Mouse (Mus musculus): ENCODE results near the gene Cks2. TPM values are rescaled to one million over a fixed set of nuclear protein-coding genes. Genes with fewer than 3 reads are reported as not detected.

The Cks2 gene
- polyA plus RNA-seq, 1 experiment: 22.5 TPM

DNA sequence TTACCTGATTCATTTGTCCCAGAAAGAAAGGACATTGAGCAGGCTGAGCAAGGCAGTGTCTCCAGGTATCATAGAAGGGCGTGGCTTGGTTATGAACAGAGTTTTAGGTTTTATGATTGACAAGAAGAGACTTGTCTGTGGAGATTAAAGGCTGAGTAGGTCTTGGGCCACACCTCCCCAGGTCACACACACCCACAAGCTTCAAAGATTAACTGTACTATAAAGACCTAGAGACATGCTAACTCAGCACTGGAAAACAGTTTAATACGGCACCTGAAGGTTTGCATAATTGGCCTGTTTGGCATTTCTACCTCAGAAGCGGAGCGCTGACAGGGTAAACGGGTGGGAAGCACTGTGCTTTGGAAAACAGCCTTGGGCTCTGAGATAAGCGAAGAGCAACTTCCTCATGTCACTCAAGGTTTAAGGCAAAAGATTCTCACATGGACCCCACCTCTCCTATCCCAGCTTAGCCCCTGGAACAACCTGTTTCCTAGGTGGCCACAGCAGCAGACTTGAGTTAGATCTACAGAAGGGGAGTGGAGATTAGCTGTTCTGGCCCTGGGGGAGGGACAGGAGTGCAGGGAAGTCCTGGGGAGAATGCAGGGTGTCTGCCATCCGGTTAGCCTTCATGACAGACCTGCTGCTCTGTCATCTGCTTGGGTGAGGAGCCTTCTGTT lies 40.4 kb downstream of the Cks2 start:
- Histone ChIP-seq H3K4me1 (ENCODE audit: control insufficient read depth) (peaks cover 30% of the 10 kb centered on the region), H3K36me3 (ENCODE audit: control insufficient read depth) (peaks cover 93% of the 10 kb centered on the region)
- TF ChIP-seq GATA1 (IDR thresholded peaks at IDR 0.05; ENCODE audit: low read length) (no peak), TAL1 (IDR thresholded peaks at IDR 0.05; ENCODE audit: low read length) (no peak)

GRCm38 (mm10) chr13:51686966-51687365 lies 41.9 kb downstream of the Cks2 start:
- H3K36me3 ChIP-seq (ENCODE audit: control insufficient read depth): peaks cover 90% of the 10 kb centered on the region
- no peak for TF ChIP-seq GATA1 (IDR thresholded peaks at IDR 0.05; ENCODE audit: low read length)
- no peak for TF ChIP-seq TAL1 (IDR thresholded peaks at IDR 0.05; ENCODE audit: low read length)
- H3K27me3 ChIP-seq (ENCODE audit: control insufficient read depth): no peaks in the 10 kb centered on the region
- H3K4me1 ChIP-seq (ENCODE audit: control insufficient read depth): peaks cover 27% of the 10 kb centered on the region
- no peaks in the 10 kb centered on the region for H3K9me3 ChIP-seq (ENCODE audit: control insufficient read depth, low read length)
- H3K4me3 ChIP-seq (replicated peaks): no peak overlapping the region

More for the DNA sequence above, 40.4 kb downstream of the Cks2 start:
- no peak overlapping the region for H3K4me3 ChIP-seq (replicated peaks)
- no peaks in the 10 kb centered on the region for H3K27me3 ChIP-seq (ENCODE audit: control insufficient read depth)
- no peaks in the 10 kb centered on the region for H3K9me3 ChIP-seq (ENCODE audit: control insufficient read depth, low read length)

DNA sequence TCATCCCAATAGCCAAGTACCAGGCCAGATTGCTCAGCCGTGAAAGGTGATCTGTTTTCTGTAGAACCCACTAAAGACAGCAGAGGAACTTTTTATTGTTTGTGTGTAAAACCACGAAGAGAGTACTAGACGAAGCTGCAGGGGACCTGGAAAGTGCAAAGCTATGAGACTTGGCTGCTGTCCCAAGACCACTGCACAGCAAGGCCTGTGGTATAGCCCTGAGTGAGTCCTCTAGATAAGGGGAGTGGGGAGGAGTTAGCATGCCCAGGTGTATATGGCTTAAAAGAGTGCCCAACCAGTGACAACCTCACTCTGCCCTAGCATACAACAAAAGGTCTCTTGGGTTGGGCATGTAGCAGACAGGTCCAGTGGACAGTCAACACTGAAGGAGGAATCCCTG lies 43.7 kb downstream of the Cks2 start:
- Histone ChIP-seq H3K4me1 (ENCODE audit: control insufficient read depth) (peaks cover 27% of the 10 kb centered on the region), H3K9me3 (ENCODE audit: control insufficient read depth, low read length) (no peaks in the 10 kb centered on the region), H3K27me3 (ENCODE audit: control insufficient read depth) (no peaks in the 10 kb centered on the region), H3K36me3 (ENCODE audit: control insufficient read depth) (peaks cover 73% of the 10 kb centered on the region), H3K4me3 (replicated peaks) (no peak overlapping the region)
- no peak for TF ChIP-seq GATA1 (IDR thresholded peaks at IDR 0.05; ENCODE audit: low read length)
- no peak for TF ChIP-seq TAL1 (IDR thresholded peaks at IDR 0.05; ENCODE audit: low read length)

DNA sequence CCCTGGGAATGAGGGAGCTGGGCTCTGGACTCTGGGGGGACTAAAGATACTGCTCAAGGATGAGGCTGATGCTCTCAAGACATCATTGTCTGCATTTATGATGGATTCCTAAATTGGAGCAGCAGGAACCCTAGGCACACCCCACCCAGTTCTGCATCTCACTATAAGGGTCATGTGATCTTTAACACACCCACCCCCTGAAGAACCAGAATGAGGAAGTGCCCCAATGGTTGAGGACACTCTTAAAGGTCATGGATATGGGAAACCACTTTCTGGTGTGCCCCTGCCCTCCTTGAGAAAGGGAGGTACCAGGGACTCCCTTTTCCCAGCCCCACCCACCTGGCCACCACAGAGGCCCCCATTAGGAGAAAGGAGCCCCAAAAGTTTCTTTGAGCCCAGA lies 51.4 kb downstream of the Cks2 start:
- TF ChIP-seq GATA1 (IDR thresholded peaks at IDR 0.05; ENCODE audit: low read length): no peak
- no peak for TF ChIP-seq TAL1 (IDR thresholded peaks at IDR 0.05; ENCODE audit: low read length)
- H3K36me3 ChIP-seq (ENCODE audit: control insufficient read depth): peaks cover 10% of the 10 kb centered on the region

DNA sequence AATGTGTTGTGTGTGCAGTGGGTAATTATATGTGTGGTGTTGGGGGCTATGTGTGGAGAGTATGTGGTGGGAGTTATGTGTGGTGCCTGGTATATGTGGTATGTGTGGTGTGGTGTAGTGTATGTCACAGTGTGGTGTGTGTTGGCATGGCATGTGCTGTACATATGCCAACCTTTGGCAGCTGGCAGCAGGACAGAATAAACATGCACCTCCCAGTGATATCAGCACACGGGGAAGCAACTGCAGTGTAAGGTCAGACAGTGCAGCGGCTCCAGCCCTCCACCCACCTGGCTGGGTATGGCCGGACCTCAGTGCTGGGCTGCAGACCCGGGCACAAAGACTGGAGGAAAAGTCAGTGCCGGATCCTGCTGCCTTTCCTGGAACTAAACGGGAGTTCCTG lies 52.4 kb downstream of the Cks2 start:
- H3K4me3 ChIP-seq (replicated peaks): no peak overlapping the region
- H3K4me1 ChIP-seq (ENCODE audit: control insufficient read depth): peaks cover 30% of the 10 kb centered on the region
- H3K27me3 ChIP-seq (ENCODE audit: control insufficient read depth): no peaks in the 10 kb centered on the region
- H3K36me3 ChIP-seq (ENCODE audit: control insufficient read depth): peaks cover 12% of the 10 kb centered on the region
- TF ChIP-seq GATA1 (IDR thresholded peaks at IDR 0.05; ENCODE audit: low read length) (no peak), TAL1 (IDR thresholded peaks at IDR 0.05; ENCODE audit: low read length) (no peak; the same call in 2 of the 3 replicates)
- H3K9me3 ChIP-seq (ENCODE audit: control insufficient read depth, low read length): no peaks in the 10 kb centered on the region; the same call in 1 of the 2 replicates

More for the DNA sequence above, 51.4 kb downstream of the Cks2 start:
- H3K4me3 ChIP-seq (replicated peaks): no peak overlapping the region
- no peaks in the 10 kb centered on the region; the same call in 1 of the 2 replicates for H3K9me3 ChIP-seq (ENCODE audit: control insufficient read depth, low read length)
- peaks cover 30% of the 10 kb centered on the region for H3K4me1 ChIP-seq (ENCODE audit: control insufficient read depth)
- no peaks in the 10 kb centered on the region for H3K27me3 ChIP-seq (ENCODE audit: control insufficient read depth)

GRCm38 (mm10) chr13:51697897-51698296 lies 52.9 kb downstream of the Cks2 start:
- Histone ChIP-seq H3K4me3 (replicated peaks) (no peak overlapping the region), H3K9me3 (ENCODE audit: control insufficient read depth, low read length) (no peaks in the 10 kb centered on the region; the same call in 1 of the 2 replicates), H3K36me3 (ENCODE audit: control insufficient read depth) (peaks cover 16% of the 10 kb centered on the region), H3K4me1 (ENCODE audit: control insufficient read depth) (peaks cover 30% of the 10 kb centered on the region), H3K27me3 (ENCODE audit: control insufficient read depth) (no peaks in the 10 kb centered on the region)
- TF ChIP-seq GATA1 (IDR thresholded peaks at IDR 0.05; ENCODE audit: low read length) (no peak), TAL1 (IDR thresholded peaks at IDR 0.05; ENCODE audit: low read length) (no peak)

- H3K4me3 ChIP-seq (replicated peaks): no peak overlapping the region
- no peaks in the 10 kb centered on the region; the same call in 1 of the 2 replicates for H3K9me3 ChIP-seq (ENCODE audit: control insufficient read depth, low read length)
- peaks cover 30% of the 10 kb centered on the region for H3K4me1 ChIP-seq (ENCODE audit: control insufficient read depth)
- no peaks in the 10 kb centered on the region for H3K27me3 ChIP-seq (ENCODE audit: control insufficient read depth)
- H3K36me3 ChIP-seq (ENCODE audit: control insufficient read depth): peaks cover 20% of the 10 kb centered on the region
- TF ChIP-seq GATA1 (IDR thresholded peaks at IDR 0.05; ENCODE audit: low read length): no peak
- no peak for TF ChIP-seq TAL1 (IDR thresholded peaks at IDR 0.05; ENCODE audit: low read length)
These were observed 53.3 kb downstream of the Cks2 start for GRCm38 (mm10) chr13:51698318-51698717.

Other genes with a start within 250 kb of the Cks2 start
- 0.01 and 0.02 TPM in 2 replicates for gene S1pr3, start 236.6 kb upstream of the Cks2 start, polyA plus RNA-seq (2012)
- not detected in 2 replicates for gene Shc3, start 75.8 kb upstream of the Cks2 start, polyA plus RNA-seq (2012)
- 2.3 and 2.4 TPM in 2 replicates for gene Secisbp2, start 6.5 kb downstream of the Cks2 start, polyA plus RNA-seq (2012)
- 0.56 and 0.76 TPM in 2 replicates for gene Sema4d, start 148.5 kb downstream of the Cks2 start, polyA plus RNA-seq (2012)
- gene Gadd45g, start 201.4 kb downstream of the Cks2 start, polyA plus RNA-seq (2012): 9.6 and 11.5 TPM in 2 replicates